Mouse (Mus musculus) lung, embryonic 14.5 days (tissue): Measurements from ENCODE around the gene Cep78. TPM values are rescaled to one million over a fixed set of nuclear protein-coding genes. Genes with fewer than 3 reads are reported as not detected.

ENCODE experiments used
- ATAC-seq: fragments of 200-750 bp; cut with Nextera tagmentation; 2 replicates; pipeline ENCODE4 v1.8.0; 2017; ENCODE audit warnings: mild to moderate bottlenecking, moderate TSS enrichment, moderate library complexity; ENCODE audit not compliant: insufficient read depth
- DNase-seq: peaks from one replicate; pipeline ENCODE4 v3.0.0-alpha.2; 2015
- H3K27ac ChIP-seq: fragments of 300-500 bp; sonication (generic); 2 replicates; pipeline ENCODE4 v1.5.1; 2014; ENCODE audit warnings: low read depth, mild to moderate bottlenecking, moderate library complexity
- H3K27me3 ChIP-seq: fragments of 300-500 bp; sonication (generic); 2 replicates; pipeline ENCODE4 v1.6.1; 2014; ENCODE audit warnings: low read length, control low read depth; ENCODE audit not compliant: insufficient read depth
- H3K36me3 ChIP-seq: fragments of 300-500 bp; sonication (generic); 2 replicates; pipeline ENCODE4 v1.6.1; 2014; ENCODE audit warnings: control low read depth; ENCODE audit not compliant: insufficient read depth
- H3K4me1 ChIP-seq: fragments of 300-500 bp; sonication (generic); 2 replicates; pipeline ENCODE4 v1.6.1; 2014; ENCODE audit warnings: antibody characterized with exemption, control low read depth; ENCODE audit not compliant: insufficient read depth
- H3K4me2 ChIP-seq: fragments of 300-500 bp; sonication (generic); 2 replicates; pipeline ENCODE4 v1.6.1; 2014; ENCODE audit warnings: mild to moderate bottlenecking
- H3K4me3 ChIP-seq: fragments of 300-500 bp; sonication (generic); 2 replicates; pipeline ENCODE4 v1.5.1; 2014; ENCODE audit warnings: low read depth, low read length
- H3K9ac ChIP-seq: fragments of 300-500 bp; sonication (generic); 2 replicates; pipeline ENCODE4 v1.6.1; 2014
- H3K9me3 ChIP-seq: fragments of 300-500 bp; sonication (generic); 2 replicates; pipeline ENCODE4 v1.6.1; 2016; ENCODE audit warnings: low read depth, low read length, control low read depth
- CTCF ChIP-seq: IDR thresholded peaks from 2 replicates; pipeline ENCODE4 v1.5.1; 2016; ENCODE audit warnings: antibody characterized with exemption, low read depth
- WGBS: fragments of 180-500 bp; shearing (Covaris S2); extraction: QIAGEN DNeasy Blood & Tissue Kit; methylation state at CpG from one replicate; pipeline ENCODE4 v1.1.7; 2014; 5-methylcytosine and 5-hydroxymethylcytosine counted together
- polyA plus RNA-seq: library from polyadenylated mRNA; unstranded; fragments of >200 nt; fragmentation: Nextera tagmentation; extraction: Ambion mirVana; gene quantifications from 2 replicates; pipeline ENCODE4 v1.2.1, GENCODE M21; 2014

Cep78 gene
- polyA plus RNA-seq, 1 experiment from 2014 or later, result 36.1 TPM

DNA sequence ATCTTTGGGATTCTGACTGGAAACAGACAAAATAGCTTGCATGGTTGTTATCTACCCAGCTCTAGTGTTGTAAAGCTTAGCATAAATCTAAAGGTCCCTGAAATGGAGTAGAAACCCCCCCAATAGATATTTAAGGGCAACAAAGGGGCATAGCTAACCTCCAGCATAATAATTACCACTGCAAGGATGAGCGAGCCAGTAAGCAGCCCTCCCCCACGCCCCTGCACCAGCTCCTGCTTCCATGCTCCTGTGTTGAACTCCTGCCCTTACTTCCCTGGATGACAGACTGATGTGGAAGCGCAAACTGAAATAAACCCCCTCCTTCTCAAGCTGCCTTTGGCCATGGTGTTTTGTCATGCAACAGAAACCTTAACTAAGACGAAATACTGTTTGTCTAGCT is 11.4 kb downstream of the Cep78 start:
- TF ChIP-seq CTCF, result no peak
- no peak for DNase-seq
- H3K27ac ChIP-seq, result no peak overlapping the region
- ATAC-seq, result no peak
- 70% methylated on average over 4 of the region's 4 CpGs for WGBS
- no peak overlapping the region for H3K9ac ChIP-seq
- no peaks in the 10 kb centered on the region for H3K27me3 ChIP-seq
- H3K9me3 ChIP-seq, result no peaks in the 10 kb centered on the region
- H3K4me2 ChIP-seq, result no peak overlapping the region
- no peaks in the 10 kb centered on the region for H3K4me1 ChIP-seq
- H3K36me3 ChIP-seq, result peaks cover 82% of the 10 kb centered on the region
- H3K4me3 ChIP-seq, result no peak overlapping the region

DNA sequence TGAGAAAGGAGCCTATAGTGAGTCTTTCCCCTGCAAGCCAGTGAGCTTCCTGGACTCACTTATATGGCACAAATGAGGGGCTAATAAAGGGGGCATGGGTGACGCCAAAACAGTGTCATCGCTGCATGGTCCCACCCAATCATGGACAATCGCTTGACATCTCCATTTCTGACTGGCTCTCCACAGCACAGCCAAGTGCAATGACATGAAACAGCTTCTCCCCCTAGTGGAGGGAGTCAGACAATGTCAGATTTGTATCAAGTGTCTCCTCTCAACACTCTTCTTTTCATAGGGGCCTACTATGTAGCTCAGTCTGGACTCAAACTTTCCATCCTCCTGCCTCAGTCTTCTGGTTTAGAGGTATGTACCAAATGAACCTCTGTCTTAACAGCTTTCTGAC is 19.7 kb downstream of the Cep78 start:
- H3K36me3 ChIP-seq, result peaks cover 55% of the 10 kb centered on the region
- WGBS, result 61% methylated on average over 3 of the region's 3 CpGs
- peak; percentile 82 for ATAC-seq

DNA sequence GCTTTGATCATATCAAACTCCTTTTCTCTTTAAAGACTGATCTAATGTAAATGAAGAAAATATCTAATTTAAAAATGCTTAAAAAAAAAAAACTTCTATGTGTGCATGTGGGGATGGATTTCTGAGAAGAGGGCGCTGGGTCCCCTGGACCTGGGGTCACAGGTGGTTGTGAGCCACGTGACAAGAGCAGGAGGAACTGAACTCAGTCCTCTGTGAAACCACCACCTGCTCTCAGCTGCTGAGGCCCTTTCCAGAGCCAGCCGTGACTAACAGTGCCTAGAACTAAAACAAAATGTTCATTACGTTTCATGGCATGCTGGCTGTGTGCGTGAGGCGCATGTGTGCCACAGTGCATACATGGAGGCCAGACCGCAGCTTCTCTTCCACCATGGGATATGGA is 20.3 kb downstream of the Cep78 start:
- no peaks in the 10 kb centered on the region for H3K9me3 ChIP-seq
- 93% methylated on average over 7 of the region's 7 CpGs for WGBS

More for the DNA sequence above, 19.7 kb downstream of the Cep78 start:
- peak; percentile 84 for DNase-seq
- no peaks in the 10 kb centered on the region for H3K4me1 ChIP-seq
- peak; percentile 93 for TF ChIP-seq CTCF
- no peak overlapping the region for H3K4me3 ChIP-seq
- no peak overlapping the region for H3K9ac ChIP-seq
- H3K4me2 ChIP-seq, result no peak overlapping the region
- no peaks in the 10 kb centered on the region for H3K9me3 ChIP-seq
- H3K27ac ChIP-seq, result no peak overlapping the region
- no peaks in the 10 kb centered on the region for H3K27me3 ChIP-seq

DNA sequence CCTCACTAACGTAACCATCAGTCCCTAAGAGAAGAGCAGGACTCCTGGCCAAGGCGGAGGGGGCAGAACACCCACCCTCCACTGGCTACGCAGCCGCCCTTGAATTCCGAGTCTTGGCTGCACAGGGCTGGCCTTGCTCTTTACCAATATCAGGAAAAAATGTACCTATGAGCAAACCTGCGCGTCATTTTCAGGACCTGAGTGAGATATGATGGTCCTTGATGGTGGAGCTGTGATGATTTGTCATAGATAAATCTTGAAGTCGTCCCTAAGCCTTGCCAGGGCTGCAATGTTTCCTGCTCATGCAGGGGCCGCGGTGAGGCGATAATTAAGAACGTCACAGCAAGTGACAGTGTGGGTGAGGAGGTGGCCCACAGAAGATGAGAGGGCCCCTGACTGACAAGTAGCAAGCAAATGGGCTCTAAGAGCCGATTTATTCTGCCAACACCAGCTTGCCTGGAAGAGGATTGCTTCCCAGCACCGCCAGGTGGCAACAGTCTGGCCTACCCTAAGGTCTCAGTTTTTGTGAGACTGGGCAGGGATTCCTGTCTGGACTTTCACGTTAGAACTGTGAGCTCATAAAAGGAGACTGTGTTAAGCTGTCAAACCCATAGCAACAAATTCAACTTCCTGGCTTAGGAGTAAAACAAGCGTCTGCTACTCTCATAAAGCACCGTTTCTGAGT is 21.6 kb downstream of the Cep78 start:
- ATAC-seq, result no peak
- Histone ChIP-seq H3K9me3 (no peaks in the 10 kb centered on the region), H3K36me3 (peaks cover 47% of the 10 kb centered on the region), H3K4me1 (no peaks in the 10 kb centered on the region), H3K4me2 (no peak overlapping the region), H3K27me3 (no peaks in the 10 kb centered on the region), H3K9ac (no peak overlapping the region), H3K27ac (no peak overlapping the region), H3K4me3 (no peak overlapping the region)
- no peak for TF ChIP-seq CTCF
- no peak for DNase-seq
- 81% methylated on average over 17 of the region's 17 CpGs for WGBS

More for the DNA sequence above, 20.3 kb downstream of the Cep78 start:
- ATAC-seq, result no peak
- Histone ChIP-seq H3K4me1 (no peaks in the 10 kb centered on the region), H3K4me3 (no peak overlapping the region), H3K4me2 (no peak overlapping the region), H3K27me3 (no peaks in the 10 kb centered on the region), H3K36me3 (peaks cover 50% of the 10 kb centered on the region), H3K27ac (no peak overlapping the region), H3K9ac (no peak overlapping the region)
- no peak for TF ChIP-seq CTCF
- DNase-seq, result no peak

DNA sequence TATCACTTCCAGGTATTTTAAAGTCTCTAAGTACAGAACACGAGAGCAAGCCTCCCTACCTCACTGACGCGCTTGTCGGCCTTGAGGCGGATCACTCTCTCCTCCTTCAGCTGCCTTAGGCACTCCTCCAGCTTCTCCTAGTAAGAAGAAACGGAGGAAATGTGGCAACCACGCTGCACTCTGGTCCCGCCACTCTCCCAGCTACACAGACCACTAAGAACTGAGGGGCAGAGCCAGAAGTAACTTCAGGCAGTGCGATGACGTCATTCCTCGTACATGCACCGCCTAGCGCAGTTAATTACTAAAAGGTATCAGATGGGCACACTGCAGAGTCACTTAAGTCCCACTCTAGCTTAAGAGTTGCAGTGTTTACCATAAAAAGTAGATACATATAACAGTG is 22.5 kb downstream of the Cep78 start:
- no peak for TF ChIP-seq CTCF
- Histone ChIP-seq H3K36me3 (peaks cover 46% of the 10 kb centered on the region), H3K4me2 (no peak overlapping the region), H3K27me3 (no peaks in the 10 kb centered on the region), H3K4me1 (no peaks in the 10 kb centered on the region), H3K4me3 (no peak overlapping the region), H3K27ac (no peak overlapping the region), H3K9me3 (no peaks in the 10 kb centered on the region), H3K9ac (no peak overlapping the region)
- DNase-seq, result no peak
- WGBS, result 72% methylated on average over 13 of the region's 13 CpGs
- ATAC-seq, result no peak; the same call in 1 of the 2 replicates

DNA sequence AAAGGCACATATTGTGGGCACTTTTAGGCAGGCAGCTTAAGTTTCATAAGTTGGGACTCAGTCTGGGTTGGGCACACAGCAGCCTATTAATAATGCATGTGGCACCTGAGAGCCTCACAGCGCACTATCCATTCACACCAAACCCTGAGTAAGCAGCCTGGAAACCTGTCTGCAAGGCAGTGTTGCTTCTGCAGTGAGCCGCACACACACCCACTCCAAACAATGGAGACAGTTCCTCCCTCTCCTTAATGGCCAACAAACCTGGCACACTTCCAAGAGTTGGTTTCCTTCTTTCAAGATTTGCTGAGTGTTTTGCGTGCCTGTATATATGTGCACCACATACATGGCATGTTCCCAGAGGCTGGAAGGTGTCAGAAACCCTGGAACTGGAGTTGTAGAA is 34.6 kb downstream of the Cep78 start:
- no peaks in the 10 kb centered on the region for H3K4me1 ChIP-seq
- H3K4me2 ChIP-seq, result no peak overlapping the region
- H3K9ac ChIP-seq, result no peak overlapping the region
- H3K36me3 ChIP-seq, result peaks cover 8% of the 10 kb centered on the region; the same call in 1 of the 2 replicates
- no peaks in the 10 kb centered on the region for H3K9me3 ChIP-seq
- ATAC-seq, result 0 out of 2 replicates have a peak, but pooled peaks have one; percentile 23
- no peak overlapping the region for H3K27ac ChIP-seq
- no peaks in the 10 kb centered on the region for H3K27me3 ChIP-seq
- 52% methylated on average over 3 of the region's 3 CpGs for WGBS
- H3K4me3 ChIP-seq, result no peak overlapping the region
- DNase-seq, result peak; percentile 79
- TF ChIP-seq CTCF, result no peak

DNA sequence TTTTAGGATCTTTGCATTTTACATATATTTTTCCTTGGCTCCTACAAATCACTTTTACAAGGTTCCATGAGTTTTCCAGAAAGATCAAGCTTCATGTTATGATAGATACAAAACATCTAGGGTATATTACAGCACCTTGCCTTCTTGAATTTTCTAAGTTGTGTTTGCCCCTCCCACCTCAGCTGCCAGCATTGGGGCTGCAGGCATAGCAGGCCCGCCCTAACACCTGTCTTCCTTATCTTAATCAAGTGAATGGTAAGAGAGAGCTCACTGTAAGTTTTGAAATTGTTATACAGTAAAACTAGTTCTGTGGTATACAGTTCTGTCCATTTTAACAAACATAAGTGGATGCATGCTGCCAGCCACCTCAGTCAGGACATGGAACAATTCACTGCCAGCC is 35.9 kb downstream of the Cep78 start:
- Histone ChIP-seq H3K27ac (no peak overlapping the region), H3K27me3 (no peaks in the 10 kb centered on the region), H3K4me3 (no peak overlapping the region), H3K4me2 (no peak overlapping the region), H3K9me3 (no peaks in the 10 kb centered on the region), H3K9ac (no peak overlapping the region), H3K4me1 (no peaks in the 10 kb centered on the region), H3K36me3 (no peaks in the 10 kb centered on the region)
- TF ChIP-seq CTCF, result no peak
- ATAC-seq (no peak), DNase-seq (no peak)
- WGBS, result 67% methylated on average over 1 of the region's 1 CpGs

DNA sequence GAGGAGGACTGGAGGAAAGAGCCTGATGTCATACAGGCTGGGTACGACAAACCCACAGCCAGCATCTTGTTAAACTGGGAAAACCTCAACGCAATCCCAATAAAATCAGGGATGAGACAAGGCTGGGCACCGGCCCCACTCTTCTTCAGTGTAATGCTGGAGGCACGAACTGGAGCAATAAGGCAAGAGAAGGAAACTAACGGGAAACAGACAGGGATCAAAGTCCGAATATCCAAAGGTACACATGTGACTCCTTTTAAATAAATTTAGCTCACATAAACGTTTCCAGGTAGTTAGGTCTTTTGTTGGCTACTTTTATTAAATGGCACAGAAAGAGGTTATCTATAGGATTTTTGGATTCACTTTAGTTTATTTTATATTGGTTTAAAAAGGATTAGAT is 36.4 kb downstream of the Cep78 start:
- Histone ChIP-seq H3K4me2 (no peak overlapping the region), H3K4me1 (no peaks in the 10 kb centered on the region), H3K27ac (no peak overlapping the region), H3K9me3 (no peaks in the 10 kb centered on the region), H3K36me3 (no peaks in the 10 kb centered on the region), H3K9ac (no peak overlapping the region), H3K4me3 (no peak overlapping the region), H3K27me3 (no peaks in the 10 kb centered on the region)
- 86% methylated on average over 7 of the region's 7 CpGs for WGBS
- ATAC-seq, result no peak
- TF ChIP-seq CTCF, result no peak
- DNase-seq, result no peak
